Mouse (Mus musculus): ENCODE measurements around the gene Efcab5. TPM values are rescaled to one million over a fixed set of nuclear protein-coding genes. Genes with fewer than 3 reads are reported as not detected.
"Not testable (repeated sequence)": the region's sequence is repeated elsewhere in the genome, so short reads cannot be mapped to it uniquely, and the experiment has no call there.

Gene Efcab5
- polyA plus RNA-seq, 1 experiment from 2014 or later, result 0.05 TPM

DNA sequence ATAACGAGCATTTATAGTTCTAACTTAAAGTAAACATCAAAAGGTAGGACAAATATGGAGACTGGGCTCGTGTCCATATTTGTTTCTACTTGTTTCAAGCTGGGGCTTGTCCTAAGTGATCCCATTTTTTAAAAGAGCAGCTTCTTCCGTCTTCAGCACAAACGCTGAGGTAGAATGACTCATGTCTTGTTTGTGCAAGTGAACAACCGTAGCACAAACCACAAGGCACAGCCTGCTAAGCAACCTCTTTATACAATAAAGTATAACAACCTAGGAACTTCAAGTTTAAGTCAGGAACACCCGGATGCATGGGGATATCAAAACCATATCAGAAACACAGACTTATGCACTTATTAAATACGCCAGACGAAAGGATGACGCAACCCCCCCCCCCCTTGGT lies 28.4 kb downstream of the Efcab5 start:
- DNase-seq (ENCODE audit: low spot score), result no peak
- Histone ChIP-seq H3K27me3 (ENCODE audit: control insufficient read depth, insufficient read depth, low read length) (no peaks in the 10 kb centered on the region), H3K4me1 (replicated peaks; ENCODE audit: control insufficient read depth, insufficient read depth, low read length) (no peaks in the 10 kb centered on the region), H3K4me2 (replicated peaks; ENCODE audit: low read depth, low read length) (no peak overlapping the region), H3K4me3 (ENCODE audit: low read depth, low read length) (no peak overlapping the region), H3K9ac (ENCODE audit: low read depth, low read length) (no peak overlapping the region), H3K9me3 (ENCODE audit: control insufficient read depth, low read length) (no peaks in the 10 kb centered on the region), H3K27ac (ENCODE audit: low read depth, low read length) (no peak overlapping the region), H3K36me3 (ENCODE audit: control insufficient read depth, insufficient read depth, low read length) (no peaks in the 10 kb centered on the region)
- no peak for ATAC-seq (ENCODE audit: low FRiP score)
- 91% methylated on average over 9 of the region's 9 CpGs for WGBS

DNA sequence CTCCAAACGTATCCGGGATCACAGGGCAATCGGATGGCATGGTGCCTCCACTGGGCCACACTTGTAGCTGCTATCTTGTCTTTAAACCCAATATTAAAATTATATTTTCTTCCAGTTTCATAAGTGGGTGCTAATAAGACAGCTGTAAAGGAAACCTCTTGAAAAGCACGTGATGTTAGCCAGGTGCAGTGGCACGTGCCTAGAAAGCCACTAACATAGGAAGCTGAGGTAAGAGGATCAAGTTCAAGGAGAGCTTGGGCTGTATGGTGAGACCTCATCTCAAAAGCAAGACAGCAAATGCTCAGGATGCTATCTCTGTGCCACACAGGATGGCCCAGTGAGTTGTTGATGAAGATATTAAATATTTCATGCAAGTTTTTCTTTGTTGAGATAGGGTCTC lies 34.6 kb downstream of the Efcab5 start:
- Histone ChIP-seq H3K36me3 (ENCODE audit: control insufficient read depth, insufficient read depth, low read length) (no peaks in the 10 kb centered on the region), H3K4me2 (replicated peaks; ENCODE audit: low read depth, low read length) (no peak overlapping the region), H3K9me3 (ENCODE audit: control insufficient read depth, low read length) (no peaks in the 10 kb centered on the region), H3K9ac (ENCODE audit: low read depth, low read length) (no peak overlapping the region), H3K27ac (ENCODE audit: low read depth, low read length) (no peak overlapping the region), H3K4me1 (replicated peaks; ENCODE audit: control insufficient read depth, insufficient read depth, low read length) (no peaks in the 10 kb centered on the region), H3K4me3 (ENCODE audit: low read depth, low read length) (no peak overlapping the region), H3K27me3 (ENCODE audit: control insufficient read depth, insufficient read depth, low read length) (no peaks in the 10 kb centered on the region)
- DNase-seq (ENCODE audit: low spot score), result no peak
- no peak for ATAC-seq (ENCODE audit: low FRiP score)
- 82% methylated on average over 5 of the region's 5 CpGs for WGBS

DNA sequence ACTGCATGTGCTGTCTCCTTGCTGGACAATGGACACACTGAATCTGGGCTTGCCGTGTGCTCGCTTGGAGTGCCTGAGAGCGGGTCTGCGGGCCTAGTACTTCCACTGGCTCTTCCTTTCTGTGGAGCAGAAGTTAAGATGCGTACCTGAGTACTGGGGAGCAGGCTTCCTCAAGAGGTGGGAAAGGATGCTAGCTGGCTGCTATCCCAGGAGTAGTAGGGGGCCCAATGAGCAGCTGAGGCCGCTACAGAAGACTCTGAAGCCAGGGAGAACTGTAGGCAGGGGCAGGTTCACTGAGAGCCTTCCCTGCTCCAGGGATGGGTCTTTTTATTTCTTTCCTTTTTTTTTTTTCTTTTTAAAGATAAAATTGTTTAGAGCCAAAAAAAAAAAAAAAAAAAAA lies 38.0 kb downstream of the Efcab5 start:
- Histone ChIP-seq H3K9me3 (ENCODE audit: control insufficient read depth, low read length) (no peaks in the 10 kb centered on the region), H3K4me3 (ENCODE audit: low read depth, low read length) (no peak overlapping the region), H3K27me3 (ENCODE audit: control insufficient read depth, insufficient read depth, low read length) (no peaks in the 10 kb centered on the region), H3K36me3 (ENCODE audit: control insufficient read depth, insufficient read depth, low read length) (no peaks in the 10 kb centered on the region), H3K4me1 (replicated peaks; ENCODE audit: control insufficient read depth, insufficient read depth, low read length) (no peaks in the 10 kb centered on the region), H3K9ac (ENCODE audit: low read depth, low read length) (no peak overlapping the region), H3K4me2 (replicated peaks; ENCODE audit: low read depth, low read length) (no peak overlapping the region), H3K27ac (ENCODE audit: low read depth, low read length) (no peak overlapping the region)
- WGBS, result 95% methylated on average over 6 of the region's 6 CpGs
- ATAC-seq (ENCODE audit: low FRiP score), result no peak
- no peak for DNase-seq (ENCODE audit: low spot score)

DNA sequence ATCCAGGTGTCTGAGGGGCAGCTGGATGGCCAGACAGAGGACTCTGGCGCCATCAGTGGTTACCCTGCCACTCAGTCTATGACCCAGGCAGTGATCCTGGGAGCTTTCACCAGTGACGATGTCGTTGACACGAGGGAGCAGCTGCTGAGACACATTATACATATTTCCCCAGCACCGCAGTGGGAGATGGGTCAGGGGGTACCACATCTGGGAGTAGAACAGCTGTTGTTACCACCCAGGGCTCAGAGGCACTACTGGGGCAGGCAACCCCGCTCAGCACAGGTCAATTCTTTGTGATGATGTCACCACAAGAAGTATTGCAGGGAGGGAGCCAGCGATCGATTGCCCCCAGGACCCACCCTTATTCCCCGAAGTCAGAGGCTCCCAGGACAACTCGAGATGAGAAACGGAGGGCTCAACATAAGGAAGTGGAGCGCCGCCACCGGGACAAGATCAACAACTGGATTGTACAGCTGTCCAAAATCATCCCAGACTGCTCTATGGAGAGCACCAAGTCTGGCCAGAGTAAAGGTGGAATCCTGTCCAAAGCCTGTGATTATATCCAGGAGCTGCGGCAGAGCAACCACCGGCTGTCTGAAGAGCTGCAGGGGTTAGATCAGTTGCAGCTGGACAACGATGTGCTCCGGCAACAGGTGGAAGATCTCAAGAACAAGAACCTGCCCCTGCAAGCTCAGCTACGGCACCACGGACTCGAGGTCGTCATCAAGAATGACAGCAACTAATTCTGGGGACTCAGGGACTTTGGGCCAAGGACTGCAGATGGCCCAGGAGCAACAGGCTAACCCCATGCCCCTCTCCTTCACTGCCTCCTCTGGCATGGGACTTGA lies 38.8 kb downstream of the Efcab5 start:
- H3K9me3 ChIP-seq (ENCODE audit: control insufficient read depth, low read length); H3K27ac ChIP-seq (ENCODE audit: low read depth, low read length); H3K4me2 ChIP-seq (replicated peaks; ENCODE audit: low read depth, low read length); H3K9ac ChIP-seq (ENCODE audit: low read depth, low read length); H3K36me3 ChIP-seq (ENCODE audit: control insufficient read depth, insufficient read depth, low read length); ATAC-seq (ENCODE audit: low FRiP score); H3K4me1 ChIP-seq (replicated peaks; ENCODE audit: control insufficient read depth, insufficient read depth, low read length); H3K4me3 ChIP-seq (ENCODE audit: low read depth, low read length); DNase-seq (ENCODE audit: low spot score); H3K27me3 ChIP-seq (ENCODE audit: control insufficient read depth, insufficient read depth, low read length): not testable (repeated sequence)
- WGBS, result 90% methylated on average over 20 of the region's 22 CpGs

DNA sequence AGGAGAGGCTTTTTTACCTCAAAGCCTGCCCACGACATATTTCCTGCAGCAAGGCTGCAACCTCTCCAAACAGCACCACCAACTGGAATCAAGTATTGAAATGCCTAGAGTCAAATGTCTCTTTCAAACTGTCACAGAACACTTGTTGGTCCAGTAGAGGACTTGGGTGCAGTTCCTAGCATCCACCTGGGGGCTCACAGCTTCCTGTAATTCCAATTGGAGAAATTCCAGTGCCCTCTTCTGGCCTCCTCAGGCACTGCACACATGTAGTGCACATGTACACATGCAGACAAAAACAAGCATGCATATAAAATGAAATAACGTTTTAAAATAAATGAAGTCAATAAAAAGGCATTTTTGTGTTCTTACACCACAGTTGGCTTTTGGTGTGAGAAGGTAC lies 40.0 kb downstream of the Efcab5 start:
- no peak for DNase-seq (ENCODE audit: low spot score)
- Histone ChIP-seq H3K4me2 (replicated peaks; ENCODE audit: low read depth, low read length) (no peak overlapping the region), H3K4me3 (ENCODE audit: low read depth, low read length) (no peak overlapping the region), H3K9ac (ENCODE audit: low read depth, low read length) (no peak overlapping the region), H3K27ac (ENCODE audit: low read depth, low read length) (no peak overlapping the region), H3K36me3 (ENCODE audit: control insufficient read depth, insufficient read depth, low read length) (no peaks in the 10 kb centered on the region), H3K9me3 (ENCODE audit: control insufficient read depth, low read length) (no peaks in the 10 kb centered on the region), H3K4me1 (replicated peaks; ENCODE audit: control insufficient read depth, insufficient read depth, low read length) (no peaks in the 10 kb centered on the region), H3K27me3 (ENCODE audit: control insufficient read depth, insufficient read depth, low read length) (no peaks in the 10 kb centered on the region)
- no peak for ATAC-seq (ENCODE audit: low FRiP score)
- 85% methylated on average over 2 of the region's 2 CpGs for WGBS

DNA sequence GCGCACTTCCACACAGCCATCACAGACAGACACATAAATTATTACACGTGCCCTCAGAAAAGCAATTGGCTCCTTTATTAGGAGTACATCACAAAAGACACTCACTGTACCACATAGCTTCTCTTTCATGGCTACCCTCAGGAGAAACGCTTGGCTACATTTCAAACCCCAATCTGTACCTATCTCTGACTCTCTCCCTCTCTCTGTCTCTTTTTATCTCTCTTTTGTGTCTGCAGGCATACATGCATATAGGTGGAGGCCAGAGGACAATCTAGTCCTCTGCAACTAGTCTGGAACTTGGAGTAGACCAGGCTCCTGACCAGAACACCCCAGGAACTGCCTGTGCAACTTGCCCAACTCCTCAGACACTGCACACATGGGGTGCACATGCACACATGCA lies 41.0 kb downstream of the Efcab5 start:
- Histone ChIP-seq H3K36me3 (ENCODE audit: control insufficient read depth, insufficient read depth, low read length) (no peaks in the 10 kb centered on the region), H3K4me1 (replicated peaks; ENCODE audit: control insufficient read depth, insufficient read depth, low read length) (no peaks in the 10 kb centered on the region), H3K9me3 (ENCODE audit: control insufficient read depth, low read length) (no peaks in the 10 kb centered on the region), H3K9ac (ENCODE audit: low read depth, low read length) (no peak overlapping the region), H3K27ac (ENCODE audit: low read depth, low read length) (no peak overlapping the region), H3K4me2 (replicated peaks; ENCODE audit: low read depth, low read length) (no peak overlapping the region), H3K4me3 (ENCODE audit: low read depth, low read length) (no peak overlapping the region), H3K27me3 (ENCODE audit: control insufficient read depth, insufficient read depth, low read length) (no peaks in the 10 kb centered on the region)
- DNase-seq (ENCODE audit: low spot score), result no peak
- WGBS, result 86% methylated on average over 3 of the region's 3 CpGs
- no peak for ATAC-seq (ENCODE audit: low FRiP score)

DNA sequence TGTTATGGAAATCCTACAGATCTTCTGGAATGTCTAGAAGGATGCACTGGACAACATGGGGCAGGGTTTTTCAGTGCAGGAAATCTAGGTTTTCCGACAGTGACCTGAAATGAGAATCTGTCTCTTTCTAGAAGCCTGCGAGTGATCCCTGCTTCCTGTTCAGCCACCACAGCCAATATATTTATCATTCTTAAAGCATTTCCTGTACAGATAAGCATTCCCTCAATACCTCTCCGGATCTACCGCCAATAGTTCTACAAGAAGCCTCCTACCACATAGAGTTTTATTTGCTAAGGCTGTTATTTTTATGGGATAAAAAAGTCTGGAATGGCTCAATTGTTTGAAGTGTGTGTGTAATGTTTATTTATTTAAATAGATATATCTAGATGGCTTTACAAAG lies 43.3 kb downstream of the Efcab5 start:
- Histone ChIP-seq H3K4me3 (ENCODE audit: low read depth, low read length) (no peak overlapping the region), H3K4me1 (replicated peaks; ENCODE audit: control insufficient read depth, insufficient read depth, low read length) (no peaks in the 10 kb centered on the region), H3K9me3 (ENCODE audit: control insufficient read depth, low read length) (no peaks in the 10 kb centered on the region), H3K4me2 (replicated peaks; ENCODE audit: low read depth, low read length) (no peak overlapping the region), H3K9ac (ENCODE audit: low read depth, low read length) (no peak overlapping the region), H3K36me3 (ENCODE audit: control insufficient read depth, insufficient read depth, low read length) (no peaks in the 10 kb centered on the region), H3K27me3 (ENCODE audit: control insufficient read depth, insufficient read depth, low read length) (no peaks in the 10 kb centered on the region), H3K27ac (ENCODE audit: low read depth, low read length) (no peak overlapping the region)
- no peak for DNase-seq (ENCODE audit: low spot score)
- WGBS, result 85% methylated on average over 4 of the region's 4 CpGs
- no peak for ATAC-seq (ENCODE audit: low FRiP score)

DNA sequence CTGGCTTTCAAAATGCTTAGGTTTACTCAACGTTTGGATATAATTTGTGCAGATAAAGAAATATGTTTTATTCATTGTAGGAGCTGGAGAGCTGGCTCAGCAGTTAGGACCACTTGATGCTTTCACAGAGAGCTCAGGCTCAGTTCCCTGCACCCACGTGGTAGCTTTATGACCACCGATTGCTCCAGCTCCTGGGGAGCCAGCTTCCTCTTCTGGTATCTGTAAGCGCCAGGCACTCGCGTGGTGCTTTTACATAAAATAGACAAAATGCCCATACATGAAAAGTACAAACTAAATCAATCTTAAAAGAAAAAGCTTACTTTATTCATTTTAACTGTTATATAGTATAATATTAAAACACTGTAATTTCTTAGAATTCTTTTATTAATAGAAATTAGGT lies 46.8 kb downstream of the Efcab5 start:
- Histone ChIP-seq H3K4me3 (ENCODE audit: low read depth, low read length) (no peak overlapping the region), H3K4me1 (replicated peaks; ENCODE audit: control insufficient read depth, insufficient read depth, low read length) (no peaks in the 10 kb centered on the region), H3K9ac (ENCODE audit: low read depth, low read length) (no peak overlapping the region), H3K9me3 (ENCODE audit: control insufficient read depth, low read length) (no peaks in the 10 kb centered on the region), H3K36me3 (ENCODE audit: control insufficient read depth, insufficient read depth, low read length) (no peaks in the 10 kb centered on the region), H3K27ac (ENCODE audit: low read depth, low read length) (no peak overlapping the region), H3K4me2 (replicated peaks; ENCODE audit: low read depth, low read length) (no peak overlapping the region), H3K27me3 (ENCODE audit: control insufficient read depth, insufficient read depth, low read length) (no peaks in the 10 kb centered on the region)
- no peak for DNase-seq (ENCODE audit: low spot score)
- WGBS, result 76% methylated on average over 6 of the region's 6 CpGs
- ATAC-seq (ENCODE audit: low FRiP score), result no peak

DNA sequence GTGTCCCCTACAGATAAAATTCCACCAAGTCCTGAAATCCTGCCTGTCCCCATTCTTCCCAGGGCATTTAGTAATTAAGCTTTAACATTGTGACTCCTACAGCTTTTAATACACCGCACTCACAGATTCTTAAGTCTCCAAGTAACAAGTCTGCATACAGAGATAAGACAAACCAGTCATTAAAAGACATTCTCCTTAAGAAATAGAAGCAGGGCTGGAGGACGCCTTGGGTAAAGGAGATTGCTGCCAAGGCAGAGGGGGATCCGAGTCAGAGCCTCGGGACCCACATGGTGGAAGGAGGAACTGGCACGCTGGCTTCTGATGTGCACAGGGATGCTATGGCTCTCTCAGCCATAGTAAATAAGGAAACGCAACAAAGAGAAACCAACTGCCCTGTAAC lies 48.8 kb downstream of the Efcab5 start:
- no peak overlapping the region for H3K9ac ChIP-seq (ENCODE audit: low read depth, low read length)
- 87% methylated on average over 6 of the region's 6 CpGs for WGBS
- H3K4me2 ChIP-seq (replicated peaks; ENCODE audit: low read depth, low read length), result no peak overlapping the region
- H3K27ac ChIP-seq (ENCODE audit: low read depth, low read length), result no peak overlapping the region
- no peaks in the 10 kb centered on the region for H3K9me3 ChIP-seq (ENCODE audit: control insufficient read depth, low read length)
- no peak overlapping the region for H3K4me3 ChIP-seq (ENCODE audit: low read depth, low read length)
- no peaks in the 10 kb centered on the region for H3K27me3 ChIP-seq (ENCODE audit: control insufficient read depth, insufficient read depth, low read length)
- H3K4me1 ChIP-seq (replicated peaks; ENCODE audit: control insufficient read depth, insufficient read depth, low read length), result no peaks in the 10 kb centered on the region
- no peak for DNase-seq (ENCODE audit: low spot score)
- ATAC-seq (ENCODE audit: low FRiP score), result no peak
- no peaks in the 10 kb centered on the region for H3K36me3 ChIP-seq (ENCODE audit: control insufficient read depth, insufficient read depth, low read length)

Data from hindbrain, embryonic 11.5 days (tissue).